Mouse (Mus musculus) ZHBTc4 (cell line): Measurements from ENCODE around the gene Ddx39b.
A peak's percentile ranks its signal among the peaks of the same experiment; 100 is the strongest.

Experiments
- DNase-seq: peaks from one replicate; pipeline ENCODE4 v3.0.0-alpha.2; 2011; ENCODE audit warnings: low read depth, low spot score

Gene Ddx39b

DNA sequence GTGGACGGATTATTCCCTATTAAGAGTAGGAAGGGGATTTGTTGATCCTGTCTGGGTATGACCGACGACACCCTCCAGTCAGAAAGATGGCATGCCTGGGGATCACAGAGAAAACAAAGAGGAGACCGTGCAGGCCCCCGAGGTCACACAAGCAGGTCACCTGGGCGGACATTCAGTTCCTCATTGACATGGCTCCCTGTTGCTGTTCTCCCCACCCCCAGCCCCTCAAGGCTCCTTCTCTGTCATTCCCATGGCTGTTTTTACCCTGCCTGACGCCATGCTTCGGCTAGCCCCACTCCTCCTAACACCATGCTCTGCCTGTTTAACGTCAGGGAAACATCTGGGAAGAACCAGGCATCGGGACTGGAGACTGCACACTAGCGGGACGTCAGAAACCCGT is 20.1 kb downstream of the Ddx39b start:
- no peak for DNase-seq

DNA sequence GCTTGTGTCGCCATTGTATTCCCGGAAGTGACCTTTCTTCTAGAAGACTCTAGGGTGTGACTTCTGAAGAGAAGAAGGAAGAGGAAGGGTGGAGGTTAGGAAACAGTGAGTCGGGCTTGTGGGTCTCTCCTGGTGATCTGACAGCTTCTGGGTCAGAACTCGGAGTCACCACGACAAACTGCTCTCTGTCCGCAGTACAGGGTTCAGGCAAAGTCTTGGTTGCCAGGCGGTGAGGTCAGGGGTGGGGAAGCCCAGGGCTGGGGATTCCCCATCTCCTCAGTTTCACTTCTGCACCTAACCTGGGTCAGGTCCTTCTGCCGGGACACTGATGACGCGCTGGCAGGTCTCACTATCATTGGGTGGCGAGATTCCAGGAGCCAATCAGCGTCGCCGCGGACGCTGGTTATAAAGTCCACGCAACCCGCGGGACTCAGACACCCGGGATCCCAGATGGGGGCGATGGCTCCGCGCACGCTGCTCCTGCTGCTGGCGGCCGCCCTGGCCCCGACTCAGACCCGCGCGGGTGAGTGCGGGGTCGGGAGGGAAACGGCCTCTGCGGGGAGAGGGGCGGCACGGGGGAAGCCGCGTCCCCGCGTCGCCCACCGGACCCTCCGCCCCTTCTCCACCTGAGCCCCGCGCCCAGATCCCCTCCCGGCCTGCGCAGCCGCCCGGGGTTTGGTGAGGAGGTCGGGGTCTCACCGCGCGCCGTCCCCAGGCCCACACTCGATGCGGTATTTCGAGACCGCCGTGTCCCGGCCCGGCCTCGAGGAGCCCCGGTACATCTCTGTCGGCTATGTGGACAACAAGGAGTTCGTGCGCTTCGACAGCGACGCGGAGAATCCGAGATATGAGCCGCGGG is 21.3 kb downstream of the Ddx39b start, which contains the start of gene H2-D1:
H2-D1 (plus strand) TSS at position 67 of the 859 bp plus-strand sequence.
- DNase-seq, result peak; percentile 90

DNA sequence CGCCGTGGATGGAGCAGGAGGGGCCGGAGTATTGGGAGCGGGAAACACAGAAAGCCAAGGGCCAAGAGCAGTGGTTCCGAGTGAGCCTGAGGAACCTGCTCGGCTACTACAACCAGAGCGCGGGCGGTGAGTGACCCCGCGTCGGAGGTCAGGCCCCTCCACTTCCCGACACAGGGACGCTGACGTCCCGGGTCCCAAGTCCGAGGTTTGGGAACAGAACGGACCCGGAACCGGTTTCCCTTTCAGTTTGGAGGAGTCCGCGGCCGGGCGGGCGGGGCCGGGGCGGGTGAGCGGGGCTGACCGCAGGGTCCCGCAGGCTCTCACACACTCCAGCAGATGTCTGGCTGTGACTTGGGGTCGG is 22.0 kb downstream of the Ddx39b start:
- no peak for DNase-seq

DNA sequence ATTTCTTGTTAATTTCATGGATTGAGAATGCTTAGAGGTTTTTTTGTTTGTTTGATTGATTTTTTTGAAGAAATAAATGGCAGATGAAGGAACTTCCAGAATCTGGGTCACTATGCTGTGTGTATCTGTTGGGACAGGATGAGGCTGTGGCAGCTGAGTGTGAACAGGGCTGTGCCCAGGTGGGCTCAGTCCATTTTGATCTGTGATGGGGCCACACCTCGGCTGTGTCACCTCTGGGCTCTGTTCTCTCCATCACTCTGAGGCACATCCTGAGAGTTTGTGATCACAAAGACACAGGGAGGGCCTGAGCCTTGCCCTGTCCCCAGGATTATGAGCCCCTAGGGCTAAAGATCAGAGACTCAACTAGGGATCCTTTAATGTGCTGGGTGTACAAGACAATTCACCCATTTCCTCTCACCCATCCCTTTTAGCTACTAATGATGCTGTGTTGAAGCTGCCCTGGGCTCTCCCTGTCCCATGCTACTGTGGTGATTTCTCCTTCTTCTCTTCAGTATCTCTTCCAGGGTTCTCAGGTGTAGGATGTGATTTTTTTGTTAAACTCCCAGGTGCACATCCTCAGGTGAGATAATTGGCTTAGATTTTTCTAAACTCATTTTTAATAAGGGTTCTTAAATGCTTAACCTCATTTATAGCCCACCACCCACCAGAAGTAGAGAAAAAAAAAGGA is 26.0 kb downstream of the Ddx39b start:
- no peak for DNase-seq

DNA sequence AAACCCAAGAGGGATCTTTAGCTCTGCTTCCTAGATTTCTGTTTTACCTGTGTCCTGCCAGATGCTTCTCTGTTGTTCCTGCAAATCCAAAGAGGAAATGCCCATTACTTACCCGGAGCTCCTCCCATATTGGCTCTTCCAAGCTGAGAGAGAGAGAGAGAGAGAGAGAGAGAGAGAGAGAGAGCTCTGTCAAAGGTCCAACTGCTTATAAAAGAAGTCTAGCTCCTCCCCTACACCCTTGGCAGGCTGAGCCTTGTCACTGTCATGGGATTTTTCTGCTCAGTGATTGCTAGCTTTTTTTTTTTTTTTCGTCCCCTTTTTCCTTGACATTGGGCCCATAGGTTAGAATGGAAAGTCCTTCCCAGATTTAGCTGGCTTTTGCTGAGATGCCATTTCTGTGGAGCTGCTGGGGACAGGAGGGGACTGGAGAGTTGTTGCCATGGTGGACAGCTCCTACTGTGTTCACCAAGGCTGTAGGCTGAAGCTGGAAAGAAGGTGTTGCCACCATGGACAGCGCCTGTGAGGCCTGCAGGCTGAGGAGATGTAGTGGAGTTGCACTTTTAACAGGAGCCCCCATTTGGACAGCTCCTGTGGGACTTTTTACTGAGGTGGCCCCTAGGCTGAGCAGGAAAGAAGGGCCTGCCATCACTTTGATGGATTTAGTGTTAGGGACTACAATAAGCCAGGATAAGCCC is 28.3 kb downstream of the Ddx39b start:
- DNase-seq, result peak; percentile 83

DNA sequence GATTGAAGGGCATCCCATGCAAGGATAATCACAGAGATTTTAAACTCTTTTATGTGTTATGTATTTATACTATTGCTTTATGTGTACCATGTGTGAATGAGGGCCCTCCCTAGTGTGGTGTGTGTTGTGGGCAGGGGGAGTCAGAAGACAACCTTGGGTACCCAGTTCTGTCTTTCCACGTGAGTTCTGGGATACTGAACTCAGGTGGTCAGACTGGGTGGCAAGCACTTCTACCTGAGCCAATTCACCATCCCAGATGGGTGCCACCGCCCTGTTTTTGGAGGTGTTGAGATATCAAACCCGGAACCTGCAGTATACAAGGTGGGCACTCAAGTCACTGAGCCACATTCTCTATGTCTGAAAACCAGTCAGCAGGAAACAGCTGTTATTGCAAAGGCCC is 30.7 kb downstream of the Ddx39b start:
- DNase-seq, result no peak

DNA sequence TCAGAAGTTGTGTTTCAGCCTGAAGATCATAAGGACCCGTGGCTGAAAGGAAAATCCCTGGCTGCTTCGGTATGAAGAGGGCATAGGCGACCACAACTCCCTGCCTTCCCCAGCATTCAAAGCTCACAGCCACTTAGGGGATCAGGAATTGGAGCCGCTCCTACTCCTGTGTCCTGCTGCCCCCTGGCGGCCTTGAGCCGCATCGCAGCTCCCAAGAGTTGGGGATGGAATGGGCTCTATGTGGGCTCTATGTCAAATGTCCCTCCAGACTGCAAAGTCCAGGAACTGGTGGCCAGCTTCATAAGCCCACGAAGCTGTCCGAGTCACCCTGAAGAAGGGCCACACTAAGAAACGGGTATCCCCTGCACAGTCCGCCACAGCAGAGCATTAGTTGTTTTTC is 33.2 kb downstream of the Ddx39b start:
- DNase-seq, result peak; percentile 85

DNA sequence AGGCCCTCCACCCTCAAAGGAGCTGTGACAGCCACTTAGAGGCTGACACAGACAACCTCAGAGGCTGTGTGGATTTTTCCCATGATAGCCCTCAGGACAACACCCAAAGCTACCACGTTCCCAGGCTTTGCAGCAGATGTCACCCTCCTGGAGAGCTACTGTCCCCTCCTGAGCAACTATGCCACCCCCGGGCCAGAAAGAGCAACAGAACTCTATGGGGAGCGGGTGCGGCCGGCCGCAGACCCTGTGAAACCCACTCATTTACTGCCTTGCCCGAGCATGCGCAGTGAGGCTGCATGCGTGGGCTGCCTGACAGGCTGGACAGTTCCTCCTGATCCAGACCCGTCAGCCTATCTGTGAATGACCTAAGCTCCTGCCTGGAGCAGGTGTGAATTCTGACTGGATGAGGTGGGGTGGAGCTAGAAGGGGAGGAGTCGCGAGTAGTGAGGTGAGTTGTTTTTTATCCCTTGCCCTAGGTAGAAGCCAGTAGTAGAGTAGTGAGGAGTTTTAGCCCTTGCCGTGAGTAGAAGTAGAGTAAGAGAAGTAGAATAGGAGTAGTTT is 34.8 kb downstream of the Ddx39b start:
- peak; percentile 62 for DNase-seq

DNA sequence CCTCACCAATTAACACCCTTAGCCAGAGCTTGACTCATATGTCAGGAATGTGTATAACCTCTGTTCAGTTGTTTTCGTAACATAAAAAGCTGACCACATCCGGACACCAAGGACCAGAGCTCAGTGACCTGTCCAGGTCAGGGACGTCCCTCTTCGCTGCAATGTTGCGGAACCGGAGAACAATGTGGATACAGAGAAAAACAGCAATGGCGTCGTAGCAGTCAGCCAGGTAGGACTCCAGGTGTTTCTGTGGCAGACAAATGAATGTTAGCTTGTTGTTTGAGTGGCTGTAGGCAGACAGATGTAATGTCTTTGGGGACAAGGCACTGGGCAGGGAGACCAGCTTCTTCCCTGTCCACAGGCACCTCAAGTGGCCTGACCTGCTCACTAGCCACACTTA is 36.5 kb downstream of the Ddx39b start:
- DNase-seq, result no peak

DNA sequence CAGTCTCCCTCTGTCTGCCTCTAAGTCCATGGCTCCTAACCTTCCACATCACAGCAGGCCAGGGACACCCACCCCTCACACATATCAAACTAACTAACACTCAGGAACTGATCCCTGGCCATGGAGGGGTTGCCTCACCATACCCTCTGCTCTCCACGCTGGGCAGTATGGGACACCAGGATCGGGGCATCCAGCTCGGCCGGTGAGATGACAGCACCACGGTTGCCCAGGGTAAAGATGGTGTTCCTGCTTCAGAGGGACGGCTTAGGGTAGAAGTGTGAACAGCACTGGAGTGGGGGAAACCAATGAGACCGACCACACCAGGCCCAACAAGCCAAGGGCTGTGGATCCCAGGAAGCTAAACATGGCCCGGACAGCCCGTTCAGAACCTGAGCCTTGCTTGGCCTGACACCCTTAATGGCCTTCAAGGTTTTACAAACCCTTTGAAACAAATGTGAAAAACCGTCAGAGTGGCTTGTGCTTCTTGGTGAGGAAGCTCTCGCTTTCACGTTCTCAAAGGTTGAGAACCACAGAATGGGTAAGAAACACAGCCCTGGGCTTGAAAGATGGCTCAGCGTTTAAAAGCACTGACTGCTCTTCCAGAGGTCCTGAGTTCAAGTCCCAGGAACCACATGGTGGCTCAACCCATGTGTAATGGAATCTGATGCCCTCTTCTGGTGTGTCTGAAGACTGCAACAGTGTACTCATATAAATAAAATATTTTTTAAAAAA is 37.6 kb downstream of the Ddx39b start:
- no peak for DNase-seq

DNA sequence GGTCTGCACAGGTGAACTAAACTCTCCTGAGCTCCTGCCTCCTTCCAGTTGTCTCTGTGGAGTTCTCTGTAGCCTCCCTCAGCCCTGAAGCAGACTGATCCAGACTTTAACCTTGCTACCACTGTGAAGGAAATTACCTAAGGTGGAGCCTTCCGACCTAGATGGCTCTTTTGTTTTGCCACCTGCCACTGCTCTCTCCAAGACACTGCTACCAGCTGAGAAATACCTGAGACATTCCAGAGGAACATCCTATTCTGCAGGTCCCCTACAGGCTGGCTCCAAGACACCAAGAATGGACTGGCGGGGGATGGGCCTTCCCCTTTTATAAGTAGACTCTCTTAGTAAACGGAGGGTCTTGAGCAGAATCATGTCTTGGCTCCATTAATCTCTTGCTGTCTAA is 38.7 kb downstream of the Ddx39b start:
- DNase-seq, result peak; percentile 59

DNA sequence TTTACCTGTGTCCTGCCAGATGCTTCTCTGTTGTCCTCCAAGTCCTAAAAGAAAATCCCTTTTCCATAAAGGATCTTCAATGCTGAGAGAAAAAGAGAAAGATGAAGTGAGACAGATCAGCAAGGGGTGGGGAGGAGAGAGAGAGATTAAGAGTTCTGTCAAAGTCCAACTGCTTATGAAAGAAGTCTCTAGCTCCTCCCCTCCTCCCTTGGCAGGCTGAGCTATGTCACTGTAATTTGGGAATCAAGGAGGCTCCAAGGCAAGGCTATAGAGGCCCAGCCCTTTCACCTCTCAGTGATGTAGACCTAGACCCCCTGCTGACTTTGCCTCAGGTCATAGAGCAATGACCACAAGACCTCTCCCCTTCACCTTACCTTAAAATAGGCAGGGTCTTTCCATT is 43.9 kb downstream of the Ddx39b start:
- no peak for DNase-seq

DNA sequence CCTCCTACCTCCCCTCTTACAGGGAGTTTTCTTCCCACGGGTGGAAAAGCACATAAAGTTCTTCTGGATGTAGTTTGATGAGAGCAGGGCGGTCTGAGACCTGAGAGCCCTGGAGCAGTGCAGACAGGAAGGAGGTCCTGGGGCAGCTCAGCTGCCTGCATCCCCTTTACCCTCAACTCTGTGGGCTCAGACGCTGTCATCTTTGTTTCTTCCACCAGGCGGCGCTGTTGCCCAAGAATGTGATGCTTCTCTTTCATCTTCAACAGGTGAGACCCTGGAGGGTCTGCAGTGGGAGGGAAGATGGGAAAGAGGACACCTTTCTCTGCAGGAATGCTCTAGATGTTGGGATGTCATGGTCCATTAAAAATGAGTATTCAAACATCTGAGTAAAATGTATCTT is 54.2 kb downstream of the Ddx39b start:
- DNase-seq, result peak; percentile 66

DNA sequence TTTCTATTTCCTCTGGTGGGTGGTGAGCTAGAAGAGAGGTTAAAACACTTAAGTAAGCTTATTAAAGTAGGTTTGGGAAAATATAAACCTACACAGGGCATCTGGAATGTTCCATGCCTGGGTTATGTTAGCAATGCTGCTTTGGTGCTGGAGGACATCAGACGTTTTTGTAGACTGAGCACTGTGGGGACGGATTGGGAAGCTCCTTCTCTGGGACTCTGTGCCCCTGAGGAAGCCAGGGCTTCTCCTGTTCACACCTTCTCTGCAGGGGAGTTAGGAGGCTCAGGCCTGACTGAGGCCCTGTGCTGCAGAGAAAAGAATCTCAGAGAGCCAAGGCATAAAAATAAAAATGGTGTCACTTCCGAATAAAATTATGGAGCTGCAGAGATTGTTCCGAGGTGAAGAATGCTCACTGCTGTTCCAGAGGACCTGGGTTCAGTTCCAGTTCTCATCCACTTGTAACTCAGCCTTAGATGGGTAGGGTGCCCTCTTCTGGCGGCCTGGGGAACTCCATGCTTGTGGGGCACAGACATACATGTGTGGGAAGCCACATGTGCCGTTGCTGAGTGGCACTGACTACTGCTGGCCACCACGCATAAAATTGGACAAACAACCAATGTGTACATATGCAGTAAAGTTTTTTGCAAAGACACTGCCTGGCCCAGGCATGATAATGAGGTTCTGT is 58.9 kb downstream of the Ddx39b start:
- DNase-seq, result peak; percentile 71

DNA sequence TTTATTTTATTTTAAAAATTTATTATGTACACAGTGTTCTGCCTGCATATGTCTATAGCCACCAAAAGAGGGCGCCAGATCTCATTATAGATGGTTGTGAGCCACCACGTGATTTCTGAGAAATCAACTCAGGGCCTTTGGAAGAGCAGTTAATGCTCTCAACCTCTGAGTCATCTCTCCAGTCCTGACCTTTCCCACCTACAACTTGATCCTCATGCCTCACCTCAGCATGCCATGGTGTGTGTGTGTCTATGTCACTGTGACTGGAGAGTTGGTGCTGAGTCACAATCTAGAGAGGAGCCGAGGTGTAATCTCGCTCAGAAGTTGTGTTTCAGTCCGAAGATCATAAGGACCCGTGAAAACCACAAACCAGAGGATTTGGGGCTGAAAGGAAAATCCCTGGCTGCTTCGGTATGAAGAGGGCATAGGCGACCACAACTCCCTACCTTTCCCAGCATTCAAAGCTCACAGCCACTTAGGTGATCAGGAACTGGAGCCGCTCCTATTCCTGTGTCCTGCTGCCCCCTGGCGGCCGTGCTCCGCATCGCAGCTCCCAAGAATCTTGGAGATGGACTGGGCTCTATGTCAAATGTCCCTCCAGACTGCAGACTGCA is 60.2 kb downstream of the Ddx39b start:
- peak; percentile 88 for DNase-seq

DNA sequence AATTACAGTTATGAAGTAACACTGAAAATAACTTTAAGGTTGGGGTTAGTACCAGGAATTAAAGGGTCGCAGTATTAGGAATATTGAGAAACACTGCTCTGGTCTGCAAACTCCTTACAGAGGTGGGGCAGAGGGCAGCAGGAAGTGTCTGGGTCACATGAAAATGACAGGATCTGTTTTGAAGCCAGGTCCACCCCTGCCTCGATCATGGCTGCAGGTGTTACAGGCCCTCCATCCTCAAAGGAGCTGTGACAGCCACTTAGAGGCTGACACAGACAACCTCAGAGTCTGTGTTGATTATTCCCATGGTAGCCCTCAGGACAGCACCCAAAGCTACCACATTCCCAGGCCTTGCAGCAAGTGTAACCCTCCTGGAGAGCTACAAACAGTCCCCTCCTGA is 61.7 kb downstream of the Ddx39b start:
- DNase-seq, result no peak
